Mouse (Mus musculus) lung, postnatal 0 days (tissue): ENCODE measurements at regions not wholly inside any gene's neighbourhood (a gene's known extent, or its start where the extent isn't known, plus 50 kb on each side); places are given as distances from the start of the nearest gene placed in this dataset.

ENCODE experiments used
- ATAC-seq: fragments of 200-750 bp; cut with Nextera tagmentation; 2 replicates; pipeline ENCODE4 v1.8.0; 2017; ENCODE audit warnings: moderate library complexity
- DNase-seq: peaks from one replicate; pipeline ENCODE4 v3.0.0-alpha.2; 2016; ENCODE audit warnings: low spot score
- H3K27ac ChIP-seq: fragments of 300-500 bp; sonication (generic); 2 replicates; pipeline ENCODE4 v1.5.1; 2014; ENCODE audit warnings: antibody characterized with exemption, mild to moderate bottlenecking, low read length, mixed read lengths
- H3K27me3 ChIP-seq: fragments of 300-500 bp; sonication (generic); replicated peaks from 2 replicates; pipeline ENCODE4 v1.6.1; 2014; ENCODE audit warnings: low read length, mixed read lengths; ENCODE audit not compliant: insufficient read depth
- H3K36me3 ChIP-seq: fragments of 300-500 bp; sonication (generic); 2 replicates; pipeline ENCODE4 v1.6.1; 2014; ENCODE audit warnings: low read length, mixed read lengths; ENCODE audit not compliant: insufficient read depth
- H3K4me1 ChIP-seq: fragments of 300-500 bp; sonication (generic); 2 replicates; pipeline ENCODE4 v1.6.1; 2014; ENCODE audit warnings: antibody characterized with exemption, low read depth, low read length, mixed read lengths; ENCODE audit not compliant: insufficient read depth
- H3K4me2 ChIP-seq: fragments of 300-500 bp; sonication (generic); replicated peaks from 2 replicates; pipeline ENCODE4 v1.6.1; 2014; ENCODE audit warnings: low read depth, mild to moderate bottlenecking, low read length, moderate library complexity, mixed read lengths
- H3K4me3 ChIP-seq: fragments of 300-500 bp; sonication (generic); 2 replicates; pipeline ENCODE4 v1.5.1; 2014; ENCODE audit warnings: low read depth, low read length
- H3K9ac ChIP-seq: fragments of 300-500 bp; sonication (generic); replicated peaks from 2 replicates; pipeline ENCODE4 v1.6.1; 2014; ENCODE audit warnings: low read depth, mild to moderate bottlenecking
- H3K9me3 ChIP-seq: fragments of 300-500 bp; sonication (generic); 2 replicates; pipeline ENCODE4 v1.6.1; 2016; ENCODE audit warnings: low read length, mixed read lengths
- CTCF ChIP-seq: IDR thresholded peaks from 2 replicates; pipeline ENCODE4 v1.5.1; 2016; ENCODE audit warnings: antibody characterized with exemption, mild to moderate bottlenecking
- EP300 ChIP-seq: IDR thresholded peaks from 2 replicates; pipeline ENCODE4 v1.6.1; 2016; ENCODE audit warnings: antibody characterized with exemption, mild to moderate bottlenecking, control low read depth
- WGBS: fragments of 180-500 bp; shearing (Covaris S2); extraction: QIAGEN DNeasy Blood & Tissue Kit; methylation state at CpG from one replicate; pipeline ENCODE4 v1.1.7; 2014; 5-methylcytosine and 5-hydroxymethylcytosine counted together

DNA sequence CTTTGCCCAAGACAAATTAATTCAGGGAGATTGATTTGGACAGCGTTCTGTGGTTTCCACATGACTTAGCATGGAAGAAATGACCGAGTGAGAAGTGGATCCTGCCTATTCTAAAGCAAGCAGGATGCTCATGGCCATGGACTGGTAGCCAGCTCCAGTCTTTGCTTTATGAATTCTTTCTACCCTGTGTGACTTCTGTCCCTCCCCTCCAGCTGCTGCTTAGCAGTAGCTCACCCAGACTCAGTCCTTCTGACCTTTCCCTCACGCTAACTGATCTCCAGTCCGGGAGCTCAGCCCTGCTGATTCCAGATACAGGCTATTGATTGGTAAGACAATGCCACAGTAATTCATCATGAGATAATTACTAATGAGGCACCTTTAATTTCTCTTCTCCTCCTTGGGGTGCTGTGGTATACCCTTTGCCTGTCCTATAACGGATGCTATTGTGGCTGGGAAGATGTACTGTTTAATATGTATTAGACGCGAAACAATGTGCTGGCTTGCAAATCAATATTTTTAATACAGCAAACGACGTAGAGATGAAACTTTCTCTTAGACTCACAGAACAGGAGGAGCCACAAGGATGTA, 86.8 kb upstream of the Rxfp2 start:
- Histone ChIP-seq H3K4me2 (no peak overlapping the region), H3K27ac (no peak overlapping the region), H3K27me3 (no peaks in the 10 kb centered on the region), H3K9ac (no peak overlapping the region), H3K4me3 (no peak overlapping the region), H3K36me3 (no peaks in the 10 kb centered on the region), H3K4me1 (no peaks in the 10 kb centered on the region), H3K9me3 (no peaks in the 10 kb centered on the region)
- DNase-seq = no peak
- TF ChIP-seq EP300 (no peak), CTCF (no peak)
- ATAC-seq = no peak
- WGBS = 77% methylated on average over 9 of the region's 9 CpGs

DNA sequence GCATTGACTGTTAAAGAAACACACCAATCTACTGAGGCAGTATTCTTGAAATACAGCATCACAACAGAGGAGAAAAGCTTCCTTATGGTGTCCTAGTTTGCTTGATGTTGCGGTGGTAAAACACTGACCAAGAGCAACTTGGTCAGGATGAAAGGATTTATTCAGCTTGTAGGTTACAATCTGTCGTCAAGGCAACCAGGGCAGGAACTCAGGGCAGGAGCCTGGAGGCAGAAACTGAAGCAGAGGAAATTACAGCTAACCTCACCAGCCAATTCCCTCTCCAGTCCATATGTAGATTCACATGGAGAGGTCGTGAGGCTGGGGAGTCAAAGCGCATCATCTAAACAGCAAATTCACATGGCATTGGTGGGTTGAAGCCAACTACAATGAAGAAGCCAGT, 86.3 kb upstream of the Rxfp2 start:
- ATAC-seq = no peak
- 56% methylated on average over 4 of the region's 4 CpGs for WGBS
- no peak for TF ChIP-seq CTCF
- no peak for TF ChIP-seq EP300

DNA sequence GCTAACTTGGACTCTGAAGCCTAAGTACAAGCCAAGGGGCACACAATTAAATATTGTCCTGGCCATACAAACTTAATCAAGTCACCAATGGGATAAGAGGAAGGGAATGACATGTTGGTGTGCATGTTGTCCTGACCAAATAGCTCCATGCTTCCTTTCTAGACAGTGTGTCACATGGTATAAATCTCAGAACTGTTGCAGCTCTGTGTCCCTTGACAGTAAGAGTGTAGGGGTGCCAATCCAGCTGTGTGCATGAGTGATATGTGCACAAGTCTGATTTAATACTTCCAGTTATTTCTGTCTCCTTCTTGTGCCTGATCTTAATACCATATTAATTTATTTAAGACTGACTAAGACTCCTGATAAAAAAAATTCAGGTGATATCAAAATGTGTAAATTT, 72.8 kb upstream of the Rxfp2 start:
- H3K4me1 ChIP-seq = no peaks in the 10 kb centered on the region
- H3K4me3 ChIP-seq = no peak overlapping the region
- DNase-seq (no peak), ATAC-seq (no peak)
- TF ChIP-seq CTCF = no peak
- TF ChIP-seq EP300 = no peak
- H3K4me2 ChIP-seq = no peak overlapping the region
- no peak overlapping the region for H3K9ac ChIP-seq
- H3K36me3 ChIP-seq = no peaks in the 10 kb centered on the region
- no peaks in the 10 kb centered on the region for H3K27me3 ChIP-seq
- H3K27ac ChIP-seq = no peak overlapping the region
- no peaks in the 10 kb centered on the region for H3K9me3 ChIP-seq

More for the DNA sequence above, 86.3 kb upstream of the Rxfp2 start:
- no peak overlapping the region for H3K27ac ChIP-seq
- no peaks in the 10 kb centered on the region for H3K4me1 ChIP-seq
- no peak overlapping the region for H3K4me3 ChIP-seq
- DNase-seq = no peak
- no peaks in the 10 kb centered on the region for H3K36me3 ChIP-seq
- H3K9me3 ChIP-seq = no peaks in the 10 kb centered on the region
- H3K4me2 ChIP-seq = no peak overlapping the region
- H3K9ac ChIP-seq = no peak overlapping the region
- H3K27me3 ChIP-seq = no peaks in the 10 kb centered on the region

DNA sequence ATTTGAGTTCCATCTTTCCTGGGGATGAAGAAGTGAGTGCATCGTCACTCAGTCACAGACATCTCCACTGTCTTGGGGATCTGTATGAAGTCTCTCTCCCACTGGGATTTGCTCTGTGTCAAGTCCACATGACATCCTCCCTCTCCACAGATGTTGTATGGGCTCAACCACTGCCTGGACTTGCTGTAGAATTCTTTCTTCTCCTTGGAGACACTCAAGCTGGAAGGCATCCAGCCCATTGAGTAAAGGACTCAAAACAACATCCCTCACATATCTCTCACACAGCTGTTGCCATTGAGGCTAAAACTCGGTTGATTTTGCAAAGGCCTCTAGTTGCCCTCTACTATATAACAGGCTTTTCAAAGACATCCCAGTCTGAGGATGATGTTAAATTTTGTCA, 71.0 kb upstream of the Rxfp2 start:
- WGBS = 67% methylated on average over 2 of the region's 2 CpGs
- H3K4me3 ChIP-seq = no peak overlapping the region
- no peaks in the 10 kb centered on the region for H3K27me3 ChIP-seq
- no peak overlapping the region for H3K9ac ChIP-seq
- no peaks in the 10 kb centered on the region for H3K36me3 ChIP-seq
- DNase-seq (no peak), ATAC-seq (no peak)
- H3K9me3 ChIP-seq = no peaks in the 10 kb centered on the region
- TF ChIP-seq CTCF (no peak), EP300 (no peak)
- H3K4me2 ChIP-seq = no peak overlapping the region
- no peaks in the 10 kb centered on the region for H3K4me1 ChIP-seq
- no peak overlapping the region for H3K27ac ChIP-seq

DNA sequence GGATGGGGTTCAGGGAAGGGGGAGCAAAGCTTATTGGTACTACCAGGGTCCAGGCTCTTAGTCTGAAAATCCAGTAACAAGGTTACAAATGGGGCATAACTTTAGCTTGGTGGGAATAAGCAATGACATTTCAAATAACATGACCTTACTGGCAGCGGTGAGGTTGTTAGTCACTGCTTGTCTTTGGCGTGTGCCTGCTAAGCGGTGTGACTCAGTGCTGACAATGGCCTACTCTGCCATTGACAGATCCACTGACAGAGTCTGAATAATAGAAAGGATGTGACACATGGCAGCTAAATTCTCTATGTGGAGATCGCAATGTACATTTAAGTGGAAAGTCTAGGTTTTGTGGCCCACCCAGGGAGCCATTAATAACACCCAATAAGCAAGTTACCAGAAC, 61.5 kb upstream of the Rxfp2 start:
- WGBS = 87% methylated on average over 4 of the region's 4 CpGs
- ATAC-seq (no peak), DNase-seq (no peak)
- TF ChIP-seq CTCF (no peak), EP300 (no peak)
- Histone ChIP-seq H3K4me2 (no peak overlapping the region), H3K9ac (no peak overlapping the region), H3K4me3 (no peak overlapping the region), H3K9me3 (no peaks in the 10 kb centered on the region), H3K27ac (no peak overlapping the region), H3K4me1 (no peaks in the 10 kb centered on the region), H3K36me3 (no peaks in the 10 kb centered on the region), H3K27me3 (no peaks in the 10 kb centered on the region)

DNA sequence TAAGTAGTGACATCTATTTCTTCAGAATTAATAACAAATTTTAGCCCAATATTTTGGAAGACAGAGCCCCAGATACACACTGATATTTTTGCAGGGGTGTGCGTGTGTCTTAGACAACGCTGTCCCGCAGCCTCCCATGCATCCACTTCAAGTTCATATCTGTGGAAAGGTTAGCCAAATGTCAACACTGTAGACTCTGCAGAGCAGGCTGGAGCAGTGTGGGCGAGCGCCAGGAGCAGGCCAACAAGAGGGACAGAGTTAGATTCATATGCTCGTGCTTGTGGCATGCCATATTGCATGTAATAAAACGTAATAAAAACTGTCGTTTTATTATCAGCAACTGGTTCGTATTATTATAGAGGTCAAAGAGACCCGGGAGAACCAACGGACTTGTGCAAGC, 57.3 kb upstream of the Rxfp2 start:
- Histone ChIP-seq H3K9ac (no peak overlapping the region), H3K36me3 (no peaks in the 10 kb centered on the region), H3K4me1 (no peaks in the 10 kb centered on the region), H3K27ac (no peak overlapping the region), H3K9me3 (no peaks in the 10 kb centered on the region), H3K4me2 (no peak overlapping the region), H3K27me3 (no peaks in the 10 kb centered on the region), H3K4me3 (no peak overlapping the region)
- ATAC-seq (no peak), DNase-seq (no peak)
- 48% methylated on average over 11 of the region's 11 CpGs for WGBS
- TF ChIP-seq CTCF (no peak), EP300 (no peak)

DNA sequence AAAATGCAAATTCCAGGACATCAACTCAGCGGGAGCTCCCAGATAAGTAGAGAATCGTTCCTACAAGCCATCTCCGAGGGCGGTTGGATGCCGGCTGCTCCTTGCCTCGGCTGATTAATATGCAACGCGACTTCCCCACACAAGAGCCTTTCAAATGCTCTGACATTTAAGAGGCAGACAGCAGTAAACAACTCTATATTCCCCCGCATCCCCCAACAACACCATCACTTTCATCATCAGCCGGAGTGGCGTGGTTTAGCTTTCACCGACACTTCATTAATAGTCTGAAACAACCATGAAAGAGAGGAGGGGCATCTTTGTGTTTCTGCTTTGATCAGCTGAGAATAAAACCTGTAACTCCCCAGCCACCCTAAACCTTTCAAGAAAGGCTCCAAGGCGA, 53.7 kb upstream of the Rxfp2 start:
- Histone ChIP-seq H3K36me3 (no peaks in the 10 kb centered on the region), H3K9ac (no peak overlapping the region), H3K27ac (no peak overlapping the region), H3K27me3 (no peaks in the 10 kb centered on the region), H3K4me3 (no peak overlapping the region), H3K9me3 (no peaks in the 10 kb centered on the region), H3K4me2 (no peak overlapping the region), H3K4me1 (no peaks in the 10 kb centered on the region)
- DNase-seq (no peak), ATAC-seq (no peak)
- TF ChIP-seq CTCF = no peak
- no peak for TF ChIP-seq EP300
- 27% methylated on average over 13 of the region's 13 CpGs for WGBS
